Mouse (Mus musculus): Measurements from ENCODE around the gene Rpl23a. TPM values are rescaled to one million over a fixed set of nuclear protein-coding genes. Genes with fewer than 3 reads are reported as not detected.

Gene Rpl23a
- total and polyA plus RNA-seq, 3 experiments, result 2,992 to 3,939 (median 3,361) TPM

DNA sequence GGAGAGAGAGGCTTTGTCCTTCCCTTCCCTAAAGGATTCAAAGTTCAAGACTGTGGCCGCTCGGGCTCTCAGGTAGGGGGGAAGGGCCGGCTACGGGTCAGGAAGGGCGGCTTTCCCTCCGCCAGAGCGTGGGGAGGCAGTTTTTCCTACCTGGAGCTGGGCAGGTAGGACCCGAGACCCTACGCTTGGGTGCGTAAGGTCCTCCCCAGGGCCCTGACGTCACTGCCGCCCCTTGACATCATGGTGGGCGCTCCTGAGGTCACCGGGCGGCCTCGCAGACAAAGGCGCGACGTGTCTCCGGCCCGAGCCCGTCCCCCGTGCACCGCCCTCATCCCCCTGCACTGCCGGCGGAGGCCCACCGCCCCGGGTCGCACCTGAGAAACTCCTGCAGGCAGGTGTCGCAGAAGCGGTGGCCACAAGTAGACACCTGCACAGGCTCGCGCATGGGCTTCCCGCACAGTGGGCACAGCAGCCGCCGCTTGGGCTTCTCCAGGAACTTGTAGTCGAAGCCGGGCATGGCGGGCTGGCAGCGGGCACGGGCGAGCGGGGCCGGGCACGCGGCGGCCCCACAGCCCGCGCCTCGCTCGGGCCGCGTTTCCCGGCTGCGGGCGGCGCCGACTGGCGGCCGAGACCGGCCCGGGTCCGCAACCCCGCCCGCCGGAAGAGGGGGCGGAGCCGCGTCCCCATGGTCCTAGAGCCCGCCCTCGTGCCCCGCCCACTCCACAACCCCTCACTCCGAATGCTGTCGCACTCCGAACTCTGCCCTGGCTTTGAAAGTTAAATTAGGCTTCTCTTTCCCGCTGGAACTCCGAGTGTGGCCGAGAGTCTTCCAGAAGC, 18.2 kb downstream of the Rpl23a start, which contains the start of gene Traf4 (continued):
- 0 out of 2 replicates have a peak, but pooled peaks have one; percentile 40 for TF ChIP-seq TBP (conservative IDR thresholded peaks at IDR 0.05; ENCODE audit: low read depth, low read length)
- no peak for TF ChIP-seq USF2 (conservative IDR thresholded peaks at IDR 0.05; ENCODE audit: low read depth, low read length)
- TF ChIP-seq USF1 (IDR thresholded peaks at IDR 0.05; ENCODE audit: low read depth, low read length), result no peak
- no peak for TF ChIP-seq E2F4 (IDR thresholded peaks at IDR 0.05; ENCODE audit: insufficient replicate concordance, low read depth, low read length)

DNA sequence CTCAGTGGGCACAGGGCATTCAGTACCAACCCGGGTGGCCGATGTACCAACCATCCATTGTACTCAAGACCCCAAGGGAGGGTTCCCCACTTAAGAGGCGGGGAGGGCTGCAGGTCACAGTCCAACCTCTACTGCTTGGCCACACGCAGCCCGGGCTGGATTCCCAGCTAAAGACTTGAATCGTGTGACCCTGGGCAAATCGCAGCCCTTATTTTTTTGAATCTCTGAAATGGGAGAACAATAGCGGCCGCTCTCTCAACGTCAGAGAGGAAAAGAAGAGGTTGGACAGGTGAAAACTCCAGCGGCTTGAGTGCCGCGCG, 18.8 kb downstream of the Rpl23a start:
- Histone ChIP-seq H3K4me3 (replicated peaks in 1 of 3; ENCODE audit: low read depth in 2 of 3, low read length in 2 of 3, poor library complexity in 1 of 3) (peak overlapping the region; percentile 73 to 97 (median 96)), H3K27me3 (replicated peaks) (no peaks in the 10 kb centered on the region)

DNA sequence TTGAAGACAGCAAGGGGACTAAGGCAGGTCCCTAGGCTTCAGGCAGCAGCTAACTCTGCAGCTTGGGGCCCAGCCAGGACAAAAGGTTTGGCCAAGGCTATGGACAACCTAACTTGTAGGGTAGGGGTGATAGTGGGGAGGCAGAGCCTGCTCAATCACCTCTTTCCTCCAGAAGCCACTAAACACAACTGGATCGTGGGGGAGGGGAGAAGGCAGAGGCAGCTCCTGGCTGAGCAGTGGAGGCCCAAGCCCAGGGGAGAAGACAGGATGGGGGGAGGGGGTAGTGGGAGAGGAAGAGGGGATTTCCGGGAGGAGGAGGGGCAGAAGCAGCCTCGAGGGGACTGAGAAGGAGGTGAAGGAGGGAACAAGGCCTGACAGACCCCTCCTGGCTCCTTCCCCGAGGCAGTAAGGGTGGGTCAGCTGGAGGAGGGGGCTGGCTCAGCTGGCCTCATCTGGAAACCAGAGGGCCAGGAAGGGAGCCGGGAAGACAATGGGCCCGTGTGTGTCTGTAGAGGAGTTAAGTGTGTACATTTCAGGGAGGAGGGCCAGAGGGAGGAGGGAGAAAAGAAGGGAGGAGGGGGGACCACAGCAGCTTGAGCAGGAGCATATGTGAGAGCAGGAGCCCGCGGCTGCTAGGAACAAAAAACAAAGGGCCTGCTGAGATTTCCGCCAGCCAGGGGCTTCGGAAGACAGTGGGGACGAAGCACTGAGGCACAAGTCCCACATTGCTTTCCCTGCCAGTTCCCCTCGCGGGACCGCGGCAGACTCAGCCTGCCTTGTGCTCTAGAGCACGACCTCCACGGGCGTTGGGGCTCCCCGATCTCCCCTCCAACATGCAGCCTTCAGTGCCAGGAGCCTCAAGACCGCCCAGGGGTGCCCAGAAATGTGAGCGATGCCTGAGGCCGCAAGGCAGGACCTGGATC, 19.4 kb downstream of the Rpl23a start:
- Histone ChIP-seq H3K4me1 (ENCODE audit: control insufficient read depth in 1 of 2, insufficient read depth in 2 of 2) (peaks cover 26 to 63% of the 10 kb centered on the region in 2 experiments), H3K36me3 (replicated peaks in 1 of 2; ENCODE audit: control insufficient read depth in 1 of 2, insufficient read depth in 1 of 2, low read length in 1 of 2) (peaks cover 29 to 49% of the 10 kb centered on the region in 2 experiments)
- TF ChIP-seq MAX (IDR thresholded peaks at IDR 0.05; ENCODE audit: low read length) (peak; percentile 58; the same call in 1 of the 2 replicates), ETS1 (conservative IDR thresholded peaks at IDR 0.05; ENCODE audit: low read depth, low read length) (peak; percentile 74), JUN (IDR thresholded peaks at IDR 0.05; ENCODE audit: insufficient read depth, low read depth, low read length) (no peak), JUND (conservative IDR thresholded peaks at IDR 0.05; ENCODE audit: low read depth, low read length) (no peak), KAT2A (IDR thresholded peaks at IDR 0.05; ENCODE audit: insufficient replicate concordance, low read length) (0 out of 2 replicates have a peak, but pooled peaks have one; percentile 47), MAZ (IDR thresholded peaks at IDR 0.05; ENCODE audit: low read depth, low read length) (peak; percentile 88; the same call in 1 of the 2 replicates), GABPA (IDR thresholded peaks at IDR 0.05; ENCODE audit: insufficient replicate concordance, low read depth, low read length) (no peak), CHD2 (IDR thresholded peaks at IDR 0.05; ENCODE audit: low read length) (peak; percentile 97), MXI1 (IDR thresholded peaks at IDR 0.05; ENCODE audit: low read depth, low read length) (peak; percentile 51; the same call in 1 of the 2 replicates), POLR2A (IDR thresholded peaks at IDR 0.05; ENCODE audit: low read depth, low read length) (peak; percentile 43; the same call in 1 of the 2 replicates), NELFE (IDR thresholded peaks at IDR 0.05; ENCODE audit: low read depth, low read length) (no peak), USF2 (conservative IDR thresholded peaks at IDR 0.05; ENCODE audit: low read depth, low read length) (no peak), ZKSCAN1 (IDR thresholded peaks at IDR 0.05; ENCODE audit: borderline replicate concordance, low read depth, low read length) (no peak), ZNF384 (IDR thresholded peaks at IDR 0.05; ENCODE audit: low read depth, low read length) (no peak), TCF12 (IDR thresholded peaks at IDR 0.05; ENCODE audit: low read depth, low read length) (peak; percentile 85), RAD21 (IDR thresholded peaks at IDR 0.05; ENCODE audit: low read depth, low read length) (no peak), ZC3H11A (IDR thresholded peaks at IDR 0.05; ENCODE audit: low read depth, low read length) (no peak), ELF1 (IDR thresholded peaks at IDR 0.05; ENCODE audit: low read depth, low read length) (peak; percentile 56), PAX5 (IDR thresholded peaks at IDR 0.05; ENCODE audit: low read length) (no peak), POLR2AphosphoS2 (IDR thresholded peaks at IDR 0.05; ENCODE audit: low read depth, low read length) (no peak; the same call in 1 of the 2 replicates)

More for the DNA sequence above, 18.8 kb downstream of the Rpl23a start:
- dilution Hi-C loops (cut with MboI; ENCODE audit: extremely low pct_ligation_motif_present, extremely low pct_unique_long_range_greater_than_20kb, low sequenced_read_pairs), result no loop called here
- no peak for DNase-seq (ENCODE audit: extremely low read depth)
- TF ChIP-seq KAT2A (IDR thresholded peaks at IDR 0.05; ENCODE audit: insufficient replicate concordance, low read length) (no peak), GABPA (IDR thresholded peaks at IDR 0.05; ENCODE audit: insufficient replicate concordance, low read depth, low read length) (no peak), MAX (IDR thresholded peaks at IDR 0.05; ENCODE audit: low read length) (0 out of 2 replicates have a peak, but pooled peaks have one; percentile 11), HCFC1 (IDR thresholded peaks at IDR 0.05; ENCODE audit: low read depth, low read length) (no peak), POLR2AphosphoS2 (IDR thresholded peaks at IDR 0.05; ENCODE audit: low read depth, low read length) (no peak), MEF2A (IDR thresholded peaks at IDR 0.05; ENCODE audit: borderline replicate concordance, low read depth, low read length) (no peak)
- peaks cover 33% of the 10 kb centered on the region for H3K79me2 ChIP-seq (replicated peaks; ENCODE audit: control insufficient read depth, extremely low read depth, insufficient read depth, poor library complexity, severe bottlenecking)
- peak overlapping the region; percentile 91 for H3K27ac ChIP-seq (ENCODE audit: insufficient read depth, low read depth)
- H3K9ac ChIP-seq (ENCODE audit: insufficient read depth, low read depth), result peak overlapping the region; percentile 96
- peaks cover 31 to 64% of the 10 kb centered on the region in 2 experiments for H3K4me1 ChIP-seq (ENCODE audit: control insufficient read depth in 1 of 2, insufficient read depth in 2 of 2)
- in situ Hi-C loops (cut with MboI; ENCODE audit: low pct_ligation_motif_present, low pct_unique_long_range_greater_than_20kb, low sequenced_read_pairs), result no loop called here
- H3K4me2 ChIP-seq (ENCODE audit: insufficient read depth, low read depth, poor library complexity, severe bottlenecking), result peak overlapping the region; percentile 79
- no peaks in the 10 kb centered on the region for H3K9me3 ChIP-seq (replicated peaks; ENCODE audit: low read length)
- peaks cover 27 to 43% of the 10 kb centered on the region in 2 experiments for H3K36me3 ChIP-seq (replicated peaks in 1 of 2; ENCODE audit: control insufficient read depth in 1 of 2, insufficient read depth in 1 of 2, low read length in 1 of 2)

More for the DNA sequence above, 19.4 kb downstream of the Rpl23a start:
- Histone ChIP-seq H3K27me3 (replicated peaks) (no peaks in the 10 kb centered on the region), H3K79me2 (replicated peaks; ENCODE audit: control insufficient read depth, extremely low read depth, insufficient read depth, poor library complexity, severe bottlenecking) (peaks cover 33% of the 10 kb centered on the region), H3K27ac (ENCODE audit: insufficient read depth, low read depth) (peak overlapping the region; percentile 91), H3K9me3 (replicated peaks; ENCODE audit: low read length) (no peaks in the 10 kb centered on the region), H3K4me2 (ENCODE audit: insufficient read depth, low read depth, poor library complexity, severe bottlenecking) (peak overlapping the region; percentile 79), H3K9ac (ENCODE audit: insufficient read depth, low read depth) (peak overlapping the region; percentile 96), H3K4me3 (replicated peaks in 1 of 3; ENCODE audit: low read depth in 2 of 3, low read length in 2 of 3, poor library complexity in 1 of 3) (peak overlapping the region; percentile 73 to 97 (median 96))
- DNase-seq (ENCODE audit: extremely low read depth), result peak; percentile 92
- in situ Hi-C loops (cut with MboI; ENCODE audit: low pct_ligation_motif_present, low pct_unique_long_range_greater_than_20kb, low sequenced_read_pairs) (no loop called here), dilution Hi-C loops (cut with MboI; ENCODE audit: extremely low pct_ligation_motif_present, extremely low pct_unique_long_range_greater_than_20kb, low sequenced_read_pairs) (no loop called here)
